Mouse (Mus musculus) cerebellum, postnatal 25 days (tissue): Measurements from ENCODE around the gene Grhl1.
A peak's percentile ranks its signal among the peaks of the same experiment; 100 is the strongest.

Experiments
- DNase-seq, 2 experiments: peaks; one replicate each; pipeline ENCODE4 v3.0.0; 2021; ENCODE audit warnings: mixed read lengths in 2 of 2

Gene Grhl1

GRCm38 (mm10) chr12:24571523-24572392, at the start of gene Grhl1:
Gene Grhl1, plus strand, starts transcription at chr12:24572283.
- DNase-seq = peak; percentile 91 to 94

DNA sequence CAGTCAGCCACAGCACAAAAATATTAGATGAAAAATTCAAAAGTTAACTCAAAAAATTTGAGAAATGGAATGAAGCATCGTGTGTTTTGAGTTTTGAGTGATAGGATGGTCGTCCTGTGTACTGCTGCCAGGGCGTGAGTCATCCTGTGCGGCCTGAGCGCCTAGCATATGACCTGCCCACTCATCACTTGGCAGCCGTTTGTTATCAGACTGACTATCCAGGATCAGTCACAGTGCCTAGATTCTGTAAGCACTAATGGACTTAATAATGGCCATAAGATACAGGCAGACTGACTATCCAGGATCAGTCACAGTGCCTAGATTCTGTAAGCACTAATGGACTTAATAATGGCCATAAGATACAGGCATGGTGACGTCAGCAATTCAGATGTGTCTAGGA, 47.0 kb upstream of the Grhl1 start:
- DNase-seq = peak; percentile 19 to 56

- no peak for DNase-seq
Measured at GRCm38 (mm10) chr12:24536390-24536789, 35.7 kb upstream of the Grhl1 start.

DNA sequence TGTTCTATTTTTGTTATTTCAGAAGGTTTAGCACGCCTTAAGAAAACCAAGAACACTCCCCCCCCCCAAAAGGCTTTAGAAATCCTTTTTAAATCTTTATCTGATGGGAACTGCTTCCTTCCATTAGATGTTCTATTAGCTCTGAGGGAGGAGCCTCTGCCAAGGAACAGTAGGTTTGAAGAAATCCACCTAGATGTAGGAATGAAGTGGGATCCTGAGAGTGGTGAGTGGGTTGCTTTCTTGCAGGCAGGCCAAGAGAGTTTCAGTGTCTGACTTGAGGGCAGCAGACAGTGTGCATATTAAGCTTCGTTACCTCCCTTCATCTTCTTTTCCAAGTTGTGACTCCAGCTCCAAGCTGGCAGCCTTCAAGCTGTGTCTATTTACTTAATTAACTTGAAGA, 34.9 kb upstream of the Grhl1 start:
- no peak for DNase-seq

- peak in 1 of 2 experiments; percentile 15 for DNase-seq
Measured at GRCm38 (mm10) chr12:24537965-24538364, 34.1 kb upstream of the Grhl1 start.

DNA sequence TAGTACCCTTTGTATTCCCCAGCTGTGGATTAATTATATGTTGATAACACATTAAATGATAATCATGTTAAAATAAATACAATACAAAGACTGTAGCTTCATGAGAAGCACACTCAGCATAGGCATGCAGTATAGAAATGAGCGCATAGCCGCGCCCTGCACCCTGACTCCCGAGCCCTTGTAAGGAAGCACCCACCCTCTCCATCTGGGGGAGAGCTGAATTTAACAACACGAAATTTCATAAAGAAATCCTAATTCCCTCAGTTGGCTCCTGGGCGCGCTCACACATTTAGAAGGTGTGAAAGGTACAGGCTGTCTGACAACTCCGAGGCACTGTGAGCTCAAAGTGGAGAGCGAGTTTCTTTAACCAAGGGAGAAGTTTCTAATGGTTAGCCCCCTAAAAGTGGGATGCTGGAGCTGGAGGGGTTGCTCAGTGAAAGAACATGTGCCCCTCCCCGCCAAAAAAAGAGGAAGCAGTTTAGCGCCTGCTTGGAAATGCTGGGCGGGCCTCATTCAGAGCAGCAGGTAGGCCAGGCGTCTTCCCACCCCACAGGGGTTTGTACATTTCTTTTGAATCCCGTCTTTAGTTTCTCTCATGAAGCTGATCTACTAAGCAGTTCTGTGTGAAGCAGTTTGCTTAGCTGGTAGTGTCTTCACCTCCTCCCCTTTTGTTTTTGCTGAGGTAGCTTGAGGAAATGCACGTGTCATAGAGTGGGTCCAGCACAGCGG, 30.5 kb upstream of the Grhl1 start:
- no peak for DNase-seq

GRCm38 (mm10) chr12:24547686-24548085, 24.4 kb upstream of the Grhl1 start:
- no peak for DNase-seq

DNA sequence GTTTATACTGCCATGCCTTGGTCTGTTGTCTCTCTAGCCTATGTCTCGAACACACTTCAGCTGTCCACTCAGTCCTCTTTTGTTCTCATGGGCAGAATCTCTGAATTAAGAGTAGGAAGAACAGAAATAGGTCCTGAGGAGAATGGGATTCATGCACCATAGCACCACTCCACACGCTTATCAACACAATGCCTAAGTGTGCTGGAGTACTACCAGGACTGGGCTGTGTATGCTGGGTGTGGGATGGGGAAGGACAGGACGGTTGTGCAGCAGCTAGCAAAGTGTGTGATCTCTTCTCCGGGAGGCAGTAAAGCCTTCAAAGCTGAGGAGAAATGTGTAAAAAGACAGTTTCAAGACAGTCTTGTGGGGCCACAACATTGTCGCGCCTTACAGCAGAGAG, 23.2 kb upstream of the Grhl1 start:
- no peak for DNase-seq

DNA sequence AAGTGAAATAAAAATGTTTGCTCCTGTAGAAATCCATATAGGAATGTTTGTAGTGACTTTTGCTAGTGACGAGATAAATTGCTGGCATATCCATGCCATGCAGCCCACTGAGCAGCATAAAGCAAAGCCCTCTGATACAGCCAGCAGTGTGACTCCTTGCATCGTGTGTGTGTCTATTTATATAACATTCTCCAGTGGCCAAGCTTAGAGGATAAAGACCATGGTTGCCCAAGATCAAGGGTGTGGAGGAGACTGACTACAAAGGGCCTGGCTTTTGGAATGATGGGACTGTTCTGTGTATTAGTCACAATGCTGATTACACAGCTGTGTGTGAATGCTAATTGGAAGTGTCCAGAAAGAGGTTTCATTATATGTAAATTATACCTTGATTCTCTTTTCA, 19.6 kb upstream of the Grhl1 start:
- no peak for DNase-seq

DNA sequence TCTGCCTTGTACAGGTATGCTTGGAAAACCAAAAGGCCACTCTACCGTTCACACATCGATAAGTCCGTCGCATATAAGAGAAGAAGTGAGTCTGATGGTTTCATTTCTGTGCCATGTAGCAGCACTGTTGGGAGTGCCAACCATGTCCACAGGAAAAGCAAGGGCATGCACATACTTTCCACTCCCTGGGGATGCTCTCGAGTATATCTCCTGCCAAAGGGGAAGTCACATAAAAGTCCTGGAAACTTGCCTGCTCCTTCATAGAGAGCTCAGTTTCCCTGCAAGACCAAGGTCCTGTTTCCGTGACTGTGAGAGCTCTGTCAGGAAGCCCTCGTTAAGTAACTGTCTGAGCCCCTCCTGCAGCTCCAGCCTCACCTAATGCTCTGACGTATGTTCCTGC, 16.1 kb upstream of the Grhl1 start:
- DNase-seq = no peak

GRCm38 (mm10) chr12:24563395-24563960, 8.6 kb upstream of the Grhl1 start:
- no peak for DNase-seq

DNA sequence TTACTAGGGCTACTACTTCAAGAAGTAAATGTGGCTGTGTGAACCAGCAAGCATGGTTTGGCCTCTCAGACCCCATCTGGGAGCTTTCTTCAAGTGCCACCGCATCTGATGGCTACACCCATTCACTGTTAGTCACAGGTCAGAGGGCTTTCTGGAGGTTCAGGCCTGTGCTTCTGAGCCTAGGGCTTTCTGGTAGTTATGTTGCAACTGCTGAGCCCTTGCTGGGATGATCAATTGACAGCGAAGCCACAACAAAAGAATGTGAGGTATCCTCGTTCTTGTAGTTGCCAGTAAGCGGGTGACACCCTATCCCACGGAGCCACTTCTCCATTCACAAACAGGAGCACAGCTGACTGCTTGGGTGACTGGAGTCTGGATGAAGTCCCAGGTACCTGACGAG, 6.8 kb upstream of the Grhl1 start:
- no peak for DNase-seq

GRCm38 (mm10) chr12:24567606-24568005, 4.5 kb upstream of the Grhl1 start:
- DNase-seq = no peak

GRCm38 (mm10) chr12:24572421-24573274, 565 bp downstream of the Grhl1 start:
- no peak for DNase-seq

DNA sequence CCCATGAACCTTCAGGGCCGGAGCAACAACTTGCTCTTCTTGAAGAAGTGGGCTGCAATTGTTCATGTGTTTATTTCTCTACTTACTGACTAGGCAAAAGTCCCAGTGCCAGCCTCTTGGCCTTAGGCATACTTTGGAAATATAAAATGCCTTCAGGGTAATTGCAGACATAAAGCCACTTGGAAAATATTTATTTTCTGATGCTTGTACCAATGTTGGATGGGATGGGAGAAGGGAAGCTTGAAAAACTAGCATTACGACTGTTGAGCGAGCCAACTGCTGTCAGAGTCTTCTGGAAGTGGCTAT, 1.1 kb downstream of the Grhl1 start:
- DNase-seq = no peak

DNA sequence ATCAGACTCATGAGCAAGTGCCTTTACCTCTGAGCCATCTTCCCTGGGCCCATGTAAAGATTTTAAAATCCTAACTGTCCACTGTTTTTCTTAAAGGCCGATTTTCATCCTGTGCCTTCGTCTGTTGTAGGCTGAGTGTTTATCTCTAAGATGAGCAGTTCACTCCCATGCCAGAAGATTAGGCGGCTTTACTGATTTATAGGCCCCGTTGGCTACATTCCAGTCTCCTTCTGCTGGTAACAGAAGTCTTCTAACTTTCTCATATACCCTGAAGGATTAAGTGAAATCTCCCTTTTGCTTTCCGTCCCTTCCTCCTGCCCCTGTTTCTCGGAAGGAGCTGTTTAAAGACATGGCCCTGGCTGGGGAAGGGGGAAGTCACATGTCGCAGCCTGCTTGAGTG, 2.8 kb downstream of the Grhl1 start:
- DNase-seq = no peak

DNA sequence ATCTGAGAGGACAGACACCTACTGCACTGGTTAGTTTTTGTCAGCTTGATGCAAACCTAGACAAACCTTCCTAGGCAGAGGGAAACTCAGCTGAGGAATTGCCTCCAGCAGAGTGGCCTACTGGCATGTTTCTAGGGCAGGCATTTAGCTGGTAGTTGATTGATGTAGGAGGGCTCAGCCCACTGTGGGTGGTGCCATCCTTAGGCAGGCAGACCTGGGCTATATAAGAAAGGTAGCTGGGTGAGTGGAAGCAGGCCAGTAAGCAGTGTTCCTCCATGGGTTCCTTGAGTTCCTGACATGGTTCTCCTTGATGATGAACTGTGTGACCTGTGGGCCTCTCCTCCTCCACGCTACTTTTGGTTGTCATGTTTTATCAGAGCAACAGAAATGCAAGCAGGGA, 8.4 kb downstream of the Grhl1 start:
- no peak for DNase-seq

GRCm38 (mm10) chr12:24580996-24581683, 9.1 kb downstream of the Grhl1 start:
- DNase-seq = no peak

GRCm38 (mm10) chr12:24583653-24584052, 11.6 kb downstream of the Grhl1 start:
- DNase-seq = no peak

DNA sequence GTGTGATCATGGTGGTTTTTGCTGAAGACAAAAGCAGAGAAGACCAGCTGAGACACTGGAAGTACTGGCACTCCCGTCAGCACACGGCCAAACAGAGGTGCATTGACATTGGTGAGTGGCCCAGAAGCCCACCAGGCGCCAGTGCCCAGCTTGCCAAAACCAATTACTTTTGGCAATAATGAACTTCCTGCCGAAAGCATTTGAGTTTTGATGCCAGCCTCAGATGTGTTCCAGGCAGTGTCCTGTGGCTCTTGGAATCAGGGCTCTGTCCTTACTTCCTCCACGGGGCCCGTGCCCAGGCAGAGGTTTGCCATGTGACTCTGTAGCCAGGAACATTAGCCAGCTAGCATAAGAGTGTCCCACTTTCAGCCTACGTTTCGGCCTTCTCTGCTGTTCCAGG, 12.8 kb downstream of the Grhl1 start:
- DNase-seq = no peak

- no peak for DNase-seq
Measured at GRCm38 (mm10) chr12:24586193-24586592, 14.1 kb downstream of the Grhl1 start.

DNA sequence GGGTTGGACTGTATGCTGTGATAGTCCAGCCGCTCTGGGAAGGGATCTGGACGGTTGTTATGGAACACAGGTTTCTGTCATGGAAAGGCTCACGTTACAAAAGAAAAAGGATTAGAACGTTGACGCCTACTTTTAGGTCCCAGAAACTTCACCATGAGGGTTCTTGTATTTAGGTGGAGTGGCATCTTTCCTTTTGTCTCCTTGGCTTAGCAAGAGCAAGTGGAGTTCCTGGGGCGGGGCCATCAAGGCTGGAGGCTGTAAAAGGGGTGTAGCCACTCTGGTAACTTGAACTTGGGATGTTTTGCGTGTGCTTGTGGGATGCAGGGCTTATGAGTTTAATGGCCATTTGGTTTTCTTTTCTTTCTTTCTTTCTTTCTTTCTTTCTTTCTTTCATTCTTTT, 18.3 kb downstream of the Grhl1 start:
- no peak for DNase-seq

GRCm38 (mm10) chr12:24592055-24592454, 20.0 kb downstream of the Grhl1 start:
- DNase-seq = no peak
